Mouse (Mus musculus): ENCODE measurements around the gene Vezf1. TPM values are rescaled to one million over a fixed set of nuclear protein-coding genes. Genes with fewer than 3 reads are reported as not detected.

Gene Vezf1
- polyA plus RNA-seq, 1 experiment, result 13.3 TPM

- peaks cover 54% of the 10 kb centered on the region for H3K79me3 ChIP-seq (ENCODE audit: low read depth)
- H3ac ChIP-seq (ENCODE audit: control insufficient read depth, insufficient read length, low read depth), result peak overlapping the region; percentile 97
- H3K27me3 ChIP-seq (ENCODE audit: control insufficient read depth, insufficient read depth, insufficient read length), result no peaks in the 10 kb centered on the region
- no peak for TF ChIP-seq CTCF (IDR thresholded peaks at IDR 0.05; ENCODE audit: control insufficient read depth, insufficient read depth, insufficient read length)
- TF ChIP-seq USF1 (IDR thresholded peaks at IDR 0.05; ENCODE audit: low read depth), result no peak
- TF ChIP-seq CEBPB (IDR thresholded peaks at IDR 0.05; ENCODE audit: low read depth), result no peak
- no peak for TF ChIP-seq FOSL1 (IDR thresholded peaks at IDR 0.05; ENCODE audit: insufficient read depth, low read length, poor library complexity, severe bottlenecking)
- TF ChIP-seq MYOD1 (IDR thresholded peaks at IDR 0.05; ENCODE audit: control insufficient read depth, insufficient read length, low read depth), result no peak
- no peak for TF ChIP-seq MYOG (IDR thresholded peaks at IDR 0.05; ENCODE audit: control insufficient read depth, extremely low read depth, insufficient read length)
- no peak for TF ChIP-seq MAX (IDR thresholded peaks at IDR 0.05)
- peaks cover 57% of the 10 kb centered on the region for H3K36me3 ChIP-seq (ENCODE audit: control insufficient read depth, insufficient read depth)
- peaks cover 79% of the 10 kb centered on the region for H3K79me2 ChIP-seq (ENCODE audit: control insufficient read depth, insufficient read depth)
- H3K4me3 ChIP-seq (ENCODE audit: insufficient read depth, poor library complexity, severe bottlenecking), result peak overlapping the region; percentile 99
Observed at GRCm38 (mm10) chr11:88048961-88049670, 19.0 kb upstream of the Vezf1 start.

- no peak for TF ChIP-seq CEBPB (IDR thresholded peaks at IDR 0.05; ENCODE audit: low read depth)
- TF ChIP-seq FOSL1 (IDR thresholded peaks at IDR 0.05; ENCODE audit: insufficient read depth, low read length, poor library complexity, severe bottlenecking), result no peak
- TF ChIP-seq MYOG (IDR thresholded peaks at IDR 0.05; ENCODE audit: control insufficient read depth, extremely low read depth, insufficient read length), result no peak
- no peak for TF ChIP-seq MYOD1 (IDR thresholded peaks at IDR 0.05; ENCODE audit: control insufficient read depth, insufficient read length, low read depth)
- no peak for TF ChIP-seq USF1 (IDR thresholded peaks at IDR 0.05; ENCODE audit: low read depth)
- no peak for TF ChIP-seq MAX (IDR thresholded peaks at IDR 0.05)
- TF ChIP-seq CTCF (IDR thresholded peaks at IDR 0.05; ENCODE audit: control insufficient read depth, insufficient read depth, insufficient read length), result no peak
- peak overlapping the region; percentile 99 for H3K4me3 ChIP-seq (ENCODE audit: insufficient read depth, poor library complexity, severe bottlenecking)
- H3K79me2 ChIP-seq (ENCODE audit: control insufficient read depth, insufficient read depth), result peaks cover 85% of the 10 kb centered on the region
- peaks cover 54% of the 10 kb centered on the region for H3K79me3 ChIP-seq (ENCODE audit: low read depth)
- H3K36me3 ChIP-seq (ENCODE audit: control insufficient read depth, insufficient read depth), result peaks cover 61% of the 10 kb centered on the region
- H3ac ChIP-seq (ENCODE audit: control insufficient read depth, insufficient read length, low read depth), result peak overlapping the region; percentile 46
- H3K27me3 ChIP-seq (ENCODE audit: control insufficient read depth, insufficient read depth, insufficient read length), result no peaks in the 10 kb centered on the region
Observed at GRCm38 (mm10) chr11:88049732-88050131, 18.3 kb upstream of the Vezf1 start.

GRCm38 (mm10) chr11:88052638-88053037, 15.4 kb upstream of the Vezf1 start:
- Histone ChIP-seq H3ac (ENCODE audit: control insufficient read depth, insufficient read length, low read depth) (no peak overlapping the region), H3K79me3 (ENCODE audit: low read depth) (peaks cover 49% of the 10 kb centered on the region), H3K27me3 (ENCODE audit: control insufficient read depth, insufficient read depth, insufficient read length) (no peaks in the 10 kb centered on the region), H3K4me3 (ENCODE audit: insufficient read depth, poor library complexity, severe bottlenecking) (no peak overlapping the region), H3K79me2 (ENCODE audit: control insufficient read depth, insufficient read depth) (peaks cover 72% of the 10 kb centered on the region), H3K36me3 (ENCODE audit: control insufficient read depth, insufficient read depth) (peaks cover 81% of the 10 kb centered on the region)
- TF ChIP-seq MAX (IDR thresholded peaks at IDR 0.05), result no peak
- no peak for TF ChIP-seq MYOG (IDR thresholded peaks at IDR 0.05; ENCODE audit: control insufficient read depth, extremely low read depth, insufficient read length)
- no peak for TF ChIP-seq FOSL1 (IDR thresholded peaks at IDR 0.05; ENCODE audit: insufficient read depth, low read length, poor library complexity, severe bottlenecking)
- no peak for TF ChIP-seq USF1 (IDR thresholded peaks at IDR 0.05; ENCODE audit: low read depth)
- no peak for TF ChIP-seq CEBPB (IDR thresholded peaks at IDR 0.05; ENCODE audit: low read depth)
- TF ChIP-seq MYOD1 (IDR thresholded peaks at IDR 0.05; ENCODE audit: control insufficient read depth, insufficient read length, low read depth), result no peak
- TF ChIP-seq CTCF (IDR thresholded peaks at IDR 0.05; ENCODE audit: control insufficient read depth, insufficient read depth, insufficient read length), result no peak

- peaks cover 83% of the 10 kb centered on the region for H3K36me3 ChIP-seq (ENCODE audit: control insufficient read depth, insufficient read depth)
- H3K4me3 ChIP-seq (ENCODE audit: insufficient read depth, poor library complexity, severe bottlenecking), result no peak overlapping the region
- peaks cover 38% of the 10 kb centered on the region for H3K79me3 ChIP-seq (ENCODE audit: low read depth)
Observed at GRCm38 (mm10) chr11:88053821-88054220, 14.3 kb upstream of the Vezf1 start.

GRCm38 (mm10) chr11:88054589-88054988, 13.5 kb upstream of the Vezf1 start:
- Histone ChIP-seq H3K79me3 (ENCODE audit: low read depth) (peaks cover 30% of the 10 kb centered on the region), H3K79me2 (ENCODE audit: control insufficient read depth, insufficient read depth) (peaks cover 53% of the 10 kb centered on the region), H3K36me3 (ENCODE audit: control insufficient read depth, insufficient read depth) (peaks cover 76% of the 10 kb centered on the region), H3K27me3 (ENCODE audit: control insufficient read depth, insufficient read depth, insufficient read length) (no peaks in the 10 kb centered on the region), H3K4me3 (ENCODE audit: insufficient read depth, poor library complexity, severe bottlenecking) (no peak overlapping the region), H3ac (ENCODE audit: control insufficient read depth, insufficient read length, low read depth) (no peak overlapping the region)
- TF ChIP-seq MYOD1 (IDR thresholded peaks at IDR 0.05; ENCODE audit: control insufficient read depth, insufficient read length, low read depth) (no peak), USF1 (IDR thresholded peaks at IDR 0.05; ENCODE audit: low read depth) (no peak)

More at GRCm38 (mm10) chr11:88053821-88054220, 14.3 kb upstream of the Vezf1 start:
- H3K27me3 ChIP-seq (ENCODE audit: control insufficient read depth, insufficient read depth, insufficient read length), result no peaks in the 10 kb centered on the region
- no peak for TF ChIP-seq MYOG (IDR thresholded peaks at IDR 0.05; ENCODE audit: control insufficient read depth, extremely low read depth, insufficient read length)
- TF ChIP-seq FOSL1 (IDR thresholded peaks at IDR 0.05; ENCODE audit: insufficient read depth, low read length, poor library complexity, severe bottlenecking), result no peak
- no peak for TF ChIP-seq USF1 (IDR thresholded peaks at IDR 0.05; ENCODE audit: low read depth)
- no peak for TF ChIP-seq MYOD1 (IDR thresholded peaks at IDR 0.05; ENCODE audit: control insufficient read depth, insufficient read length, low read depth)
- TF ChIP-seq MAX (IDR thresholded peaks at IDR 0.05), result no peak
- TF ChIP-seq CTCF (IDR thresholded peaks at IDR 0.05; ENCODE audit: control insufficient read depth, insufficient read depth, insufficient read length), result no peak
- TF ChIP-seq CEBPB (IDR thresholded peaks at IDR 0.05; ENCODE audit: low read depth), result no peak
- no peak overlapping the region for H3ac ChIP-seq (ENCODE audit: control insufficient read depth, insufficient read length, low read depth)
- peaks cover 61% of the 10 kb centered on the region for H3K79me2 ChIP-seq (ENCODE audit: control insufficient read depth, insufficient read depth)
